Mouse (Mus musculus): Measurements from ENCODE around the gene Sall1. TPM values are rescaled to one million over a fixed set of nuclear protein-coding genes. Genes with fewer than 3 reads are reported as not detected.
A peak's percentile ranks its signal among the peaks of the same experiment; 100 is the strongest.

The Sall1 gene
- polyA plus RNA-seq, 1 experiment from 2014 or later = 0.62 TPM

DNA sequence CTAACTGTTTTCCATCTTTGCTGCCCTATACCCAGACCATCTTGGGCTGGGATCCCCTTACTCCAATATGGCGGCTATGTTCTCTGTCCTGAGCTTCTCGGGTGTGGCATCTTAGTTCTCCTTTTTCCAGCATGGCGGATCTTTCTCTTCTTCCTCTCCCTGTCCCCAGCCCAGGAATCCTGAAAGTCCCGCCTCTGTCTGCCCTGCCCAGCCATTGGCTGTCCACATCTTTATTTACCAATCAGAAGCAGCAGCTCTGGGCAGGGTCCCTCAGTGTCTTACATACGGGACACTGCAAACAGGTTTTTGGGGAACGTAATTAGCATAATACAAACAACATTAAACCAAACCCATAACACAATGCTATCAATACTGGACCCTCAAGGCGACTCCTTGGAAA lies 8.9 kb upstream of the Sall1 start:
- WGBS = 90% methylated on average over 7 of the region's 7 CpGs
- Histone ChIP-seq H3K4me3 (ENCODE audit: low read depth, low read length) (no peak overlapping the region), H3K27ac (ENCODE audit: low read length) (no peak overlapping the region), H3K9ac (replicated peaks; ENCODE audit: low read depth, low read length) (no peak overlapping the region), H3K4me2 (replicated peaks; ENCODE audit: low read depth, low read length) (no peak overlapping the region), H3K4me1 (ENCODE audit: control insufficient read depth, insufficient read depth, low read length) (no peaks in the 10 kb centered on the region), H3K36me3 (ENCODE audit: control insufficient read depth, insufficient read depth, low read length) (no peaks in the 10 kb centered on the region), H3K9me3 (ENCODE audit: control insufficient read depth, low read depth, low read length) (no peaks in the 10 kb centered on the region), H3K27me3 (ENCODE audit: control insufficient read depth, insufficient read depth, low read length) (peaks cover 26% of the 10 kb centered on the region)
- no peak for ATAC-seq (ENCODE audit: insufficient number of reproducible peaks, insufficient read depth, low FRiP score, low read depth)

DNA sequence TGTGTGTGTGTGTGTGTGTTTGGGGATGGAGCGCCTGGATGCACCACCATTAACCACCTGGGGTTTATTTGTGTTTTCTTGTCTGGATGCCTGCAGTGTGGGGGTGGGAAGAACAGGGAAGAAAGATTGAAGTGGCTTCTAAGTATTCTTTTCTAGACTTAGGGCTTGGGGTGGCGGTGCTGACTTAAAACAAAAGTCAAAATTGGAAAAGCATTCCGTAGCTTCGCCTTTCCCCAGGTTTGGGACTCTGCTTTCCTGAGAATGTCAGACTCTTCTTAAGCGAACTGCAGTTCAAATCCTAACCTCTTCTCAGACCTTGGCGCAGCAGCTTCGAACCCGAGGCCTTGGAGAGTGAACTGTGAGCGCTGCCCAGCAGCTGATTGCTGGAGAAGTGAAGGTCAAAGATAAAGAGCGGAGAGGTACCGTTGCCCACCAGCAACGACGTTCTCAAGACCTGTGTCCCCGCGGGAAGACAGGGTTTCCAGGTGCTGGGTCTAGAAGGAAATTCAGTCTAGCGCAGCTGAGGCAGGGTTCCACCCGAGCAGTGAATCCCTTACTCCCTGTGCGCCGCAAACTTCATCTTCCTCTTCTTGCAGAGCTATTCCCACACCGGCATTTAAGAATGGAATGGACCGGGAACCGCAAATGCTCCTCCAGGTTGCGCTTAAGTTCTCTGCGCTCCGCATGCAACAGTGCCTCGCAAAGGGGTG lies 2.8 kb upstream of the Sall1 start:
- H3K9ac ChIP-seq (replicated peaks; ENCODE audit: low read depth, low read length) = no peak overlapping the region
- WGBS = 2% methylated on average over 26 of the region's 26 CpGs
- peaks cover 8% of the 10 kb centered on the region for H3K4me1 ChIP-seq (ENCODE audit: control insufficient read depth, insufficient read depth, low read length)
- H3K4me3 ChIP-seq (ENCODE audit: low read depth, low read length) = no peak overlapping the region
- H3K27me3 ChIP-seq (ENCODE audit: control insufficient read depth, insufficient read depth, low read length) = peaks cover 45% of the 10 kb centered on the region
- H3K27ac ChIP-seq (ENCODE audit: low read length) = no peak overlapping the region
- no peaks in the 10 kb centered on the region for H3K9me3 ChIP-seq (ENCODE audit: control insufficient read depth, low read depth, low read length)
- no peak overlapping the region for H3K4me2 ChIP-seq (replicated peaks; ENCODE audit: low read depth, low read length)
- H3K36me3 ChIP-seq (ENCODE audit: control insufficient read depth, insufficient read depth, low read length) = no peaks in the 10 kb centered on the region
- ATAC-seq (ENCODE audit: insufficient number of reproducible peaks, insufficient read depth, low FRiP score, low read depth) = no peak

DNA sequence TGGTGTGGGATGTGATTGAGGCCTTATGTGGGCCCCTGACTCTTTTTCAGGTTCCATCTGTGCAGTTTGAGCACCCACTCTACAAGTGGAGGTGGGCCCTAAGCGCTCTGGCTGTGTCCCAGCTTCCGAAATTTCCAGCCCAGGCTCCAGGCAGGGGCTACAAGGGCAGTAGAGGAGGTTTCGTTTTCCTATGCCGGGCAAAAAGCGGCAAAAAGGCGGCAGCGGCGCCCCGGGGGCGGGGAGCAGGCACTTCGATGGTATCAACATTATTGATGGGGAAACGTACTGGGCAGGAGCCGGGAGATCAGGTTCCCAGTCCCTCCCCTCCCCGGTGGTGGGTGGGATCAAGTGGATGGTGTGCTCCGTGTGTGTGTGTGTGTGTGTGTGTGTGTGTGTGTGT lies 2.3 kb upstream of the Sall1 start:
- no peaks in the 10 kb centered on the region for H3K9me3 ChIP-seq (ENCODE audit: control insufficient read depth, low read depth, low read length)
- H3K4me3 ChIP-seq (ENCODE audit: low read depth, low read length) = no peak overlapping the region
- H3K27ac ChIP-seq (ENCODE audit: low read length) = no peak overlapping the region
- peak overlapping the region; percentile 26; the same call in 1 of the 2 replicates for H3K4me2 ChIP-seq (replicated peaks; ENCODE audit: low read depth, low read length)
- no peak for ATAC-seq (ENCODE audit: insufficient number of reproducible peaks, insufficient read depth, low FRiP score, low read depth)
- WGBS = under 1% methylated on average over 13 of the region's 15 CpGs
- no peaks in the 10 kb centered on the region for H3K36me3 ChIP-seq (ENCODE audit: control insufficient read depth, insufficient read depth, low read length)
- no peak overlapping the region for H3K9ac ChIP-seq (replicated peaks; ENCODE audit: low read depth, low read length)
- H3K27me3 ChIP-seq (ENCODE audit: control insufficient read depth, insufficient read depth, low read length) = peaks cover 42% of the 10 kb centered on the region
- peaks cover 8% of the 10 kb centered on the region for H3K4me1 ChIP-seq (ENCODE audit: control insufficient read depth, insufficient read depth, low read length)

DNA sequence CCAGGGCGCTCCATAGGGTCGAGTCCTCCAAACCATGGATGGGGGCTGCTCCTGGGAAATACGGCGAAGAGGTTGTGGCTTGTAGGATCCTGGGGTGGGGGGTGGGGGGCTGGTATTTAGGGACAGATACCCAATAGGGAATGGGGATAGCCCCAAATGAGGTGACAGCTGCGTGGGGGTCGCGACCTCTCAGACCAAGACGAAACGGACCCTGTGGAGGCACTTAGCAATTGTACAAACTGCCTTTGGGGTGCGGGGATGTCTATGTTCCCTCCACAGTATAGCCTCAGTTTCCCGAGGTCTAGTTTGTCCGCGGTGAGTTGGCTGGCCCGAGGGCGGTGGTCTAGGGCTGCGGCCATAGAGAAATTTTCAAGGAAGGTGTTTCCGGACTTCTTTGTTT lies 1.8 kb upstream of the Sall1 start:
- Histone ChIP-seq H3K4me3 (ENCODE audit: low read depth, low read length) (no peak overlapping the region), H3K9me3 (ENCODE audit: control insufficient read depth, low read depth, low read length) (no peaks in the 10 kb centered on the region), H3K36me3 (ENCODE audit: control insufficient read depth, insufficient read depth, low read length) (no peaks in the 10 kb centered on the region), H3K27ac (ENCODE audit: low read length) (no peak overlapping the region), H3K27me3 (ENCODE audit: control insufficient read depth, insufficient read depth, low read length) (peaks cover 43% of the 10 kb centered on the region), H3K4me1 (ENCODE audit: control insufficient read depth, insufficient read depth, low read length) (peaks cover 11% of the 10 kb centered on the region), H3K9ac (replicated peaks; ENCODE audit: low read depth, low read length) (no peak overlapping the region), H3K4me2 (replicated peaks; ENCODE audit: low read depth, low read length) (no peak overlapping the region)
- no peak for ATAC-seq (ENCODE audit: insufficient number of reproducible peaks, insufficient read depth, low FRiP score, low read depth)
- 7% methylated on average over 17 of the region's 17 CpGs for WGBS

DNA sequence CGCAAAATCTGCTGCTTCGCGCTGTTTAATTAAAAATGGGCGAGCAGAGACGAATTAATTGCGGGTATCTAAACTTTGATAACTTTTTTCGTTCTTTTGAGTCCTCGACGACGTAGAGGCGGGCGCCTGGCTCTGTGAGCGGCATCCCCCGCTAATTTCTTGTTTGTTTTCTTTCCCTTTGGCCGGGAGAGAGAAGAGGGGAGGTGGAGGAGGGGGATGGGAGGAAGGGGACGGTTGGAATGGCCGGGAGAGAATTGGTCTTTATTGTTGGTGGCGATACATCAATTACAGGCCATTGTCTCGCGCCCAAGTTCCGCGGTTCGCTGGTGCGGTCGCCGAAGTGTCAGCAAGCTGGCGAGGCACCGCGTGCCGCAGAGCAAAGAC lies 1.2 kb upstream of the Sall1 start:
- H3K4me1 ChIP-seq (ENCODE audit: control insufficient read depth, insufficient read depth, low read length) = peaks cover 11% of the 10 kb centered on the region
- H3K4me3 ChIP-seq (ENCODE audit: low read depth, low read length) = no peak overlapping the region
- H3K9ac ChIP-seq (replicated peaks; ENCODE audit: low read depth, low read length) = no peak overlapping the region
- H3K27ac ChIP-seq (ENCODE audit: low read length) = no peak overlapping the region
- WGBS = 2% methylated on average over 29 of the region's 30 CpGs
- no peak for ATAC-seq (ENCODE audit: insufficient number of reproducible peaks, insufficient read depth, low FRiP score, low read depth)
- H3K4me2 ChIP-seq (replicated peaks; ENCODE audit: low read depth, low read length) = no peak overlapping the region
- H3K9me3 ChIP-seq (ENCODE audit: control insufficient read depth, low read depth, low read length) = no peaks in the 10 kb centered on the region
- peaks cover 38% of the 10 kb centered on the region for H3K27me3 ChIP-seq (ENCODE audit: control insufficient read depth, insufficient read depth, low read length)
- no peaks in the 10 kb centered on the region for H3K36me3 ChIP-seq (ENCODE audit: control insufficient read depth, insufficient read depth, low read length)

DNA sequence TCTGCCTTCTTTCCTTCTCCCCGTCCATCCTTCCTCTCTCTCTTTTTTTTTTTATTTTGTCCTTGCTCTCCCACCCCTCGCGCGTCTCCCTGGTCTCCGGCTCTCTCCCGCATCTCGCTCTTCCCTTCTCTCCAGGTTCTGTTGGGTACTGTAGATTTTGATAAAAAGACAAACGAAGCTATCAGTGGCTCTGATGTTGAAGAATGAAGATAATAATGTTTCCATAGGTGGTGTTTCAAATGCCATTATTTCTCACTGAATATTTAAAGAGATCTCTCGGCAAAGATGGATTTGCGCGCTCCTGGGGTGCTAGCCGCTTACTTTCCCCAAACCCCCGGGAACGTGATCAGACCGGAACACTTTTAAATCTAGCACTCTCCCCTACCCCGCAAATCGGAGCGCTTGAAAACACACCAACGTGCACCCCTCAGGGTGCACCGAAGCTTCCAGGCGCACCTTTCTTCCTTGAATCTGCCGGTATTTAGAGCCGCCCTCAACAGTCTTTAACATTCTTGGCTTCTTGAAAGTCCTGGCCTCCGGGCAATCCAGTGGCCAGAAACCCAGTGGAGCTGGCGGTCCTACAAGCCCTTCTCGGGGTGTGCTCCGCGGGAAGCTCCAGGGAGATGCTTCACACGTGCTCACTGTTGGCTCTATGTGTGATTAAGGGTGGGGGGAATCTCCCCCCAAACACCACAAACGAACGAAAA lies 702 bp upstream of the Sall1 start:
- peaks cover 39% of the 10 kb centered on the region for H3K27me3 ChIP-seq (ENCODE audit: control insufficient read depth, insufficient read depth, low read length)
- no peak overlapping the region for H3K4me3 ChIP-seq (ENCODE audit: low read depth, low read length)
- no peak overlapping the region for H3K9ac ChIP-seq (replicated peaks; ENCODE audit: low read depth, low read length)
- H3K4me1 ChIP-seq (ENCODE audit: control insufficient read depth, insufficient read depth, low read length) = peaks cover 11% of the 10 kb centered on the region
- ATAC-seq (ENCODE audit: insufficient number of reproducible peaks, insufficient read depth, low FRiP score, low read depth) = no peak
- H3K36me3 ChIP-seq (ENCODE audit: control insufficient read depth, insufficient read depth, low read length) = no peaks in the 10 kb centered on the region
- no peak overlapping the region for H3K4me2 ChIP-seq (replicated peaks; ENCODE audit: low read depth, low read length)
- no peak overlapping the region for H3K27ac ChIP-seq (ENCODE audit: low read length)
- no peaks in the 10 kb centered on the region for H3K9me3 ChIP-seq (ENCODE audit: control insufficient read depth, low read depth, low read length)
- WGBS = 1% methylated on average over 31 of the region's 31 CpGs

DNA sequence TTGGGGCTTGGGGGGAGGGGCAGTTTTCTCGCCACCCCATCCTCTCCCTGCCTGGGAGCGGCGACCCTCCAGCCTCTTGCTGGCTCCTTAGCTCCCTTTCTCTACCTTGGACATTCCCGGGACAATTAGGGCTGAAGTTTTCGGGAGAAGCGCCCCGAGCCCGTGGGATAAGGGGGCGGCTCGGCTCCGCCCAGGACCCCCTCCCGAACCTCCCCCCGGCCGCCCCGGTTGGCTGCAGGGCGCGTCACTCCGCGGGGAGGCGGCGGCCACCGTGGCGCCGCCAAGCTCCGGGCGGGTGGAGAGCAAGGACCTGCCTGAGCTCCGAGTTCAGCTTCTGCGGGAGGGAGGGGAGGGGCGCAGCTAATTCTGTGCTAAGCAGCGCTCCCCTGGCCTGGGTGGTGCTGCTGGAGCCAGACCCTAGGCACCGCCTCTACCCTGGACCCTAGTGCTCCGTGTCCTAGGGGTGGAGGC lies 556 bp downstream of the Sall1 start:
- Histone ChIP-seq H3K4me1 (ENCODE audit: control insufficient read depth, insufficient read depth, low read length) (peaks cover 11% of the 10 kb centered on the region), H3K4me3 (ENCODE audit: low read depth, low read length) (peak overlapping the region; percentile 47), H3K27ac (ENCODE audit: low read length) (no peak overlapping the region; the same call in 1 of the 2 replicates), H3K36me3 (ENCODE audit: control insufficient read depth, insufficient read depth, low read length) (no peaks in the 10 kb centered on the region), H3K4me2 (replicated peaks; ENCODE audit: low read depth, low read length) (peak overlapping the region; percentile 86), H3K27me3 (ENCODE audit: control insufficient read depth, insufficient read depth, low read length) (peaks cover 33% of the 10 kb centered on the region), H3K9ac (replicated peaks; ENCODE audit: low read depth, low read length) (no peak overlapping the region), H3K9me3 (ENCODE audit: control insufficient read depth, low read depth, low read length) (no peaks in the 10 kb centered on the region)
- ATAC-seq (ENCODE audit: insufficient number of reproducible peaks, insufficient read depth, low FRiP score, low read depth) = peak; percentile 57; the same call in 1 of the 2 replicates
- under 1% methylated on average over 27 of the region's 32 CpGs for WGBS

DNA sequence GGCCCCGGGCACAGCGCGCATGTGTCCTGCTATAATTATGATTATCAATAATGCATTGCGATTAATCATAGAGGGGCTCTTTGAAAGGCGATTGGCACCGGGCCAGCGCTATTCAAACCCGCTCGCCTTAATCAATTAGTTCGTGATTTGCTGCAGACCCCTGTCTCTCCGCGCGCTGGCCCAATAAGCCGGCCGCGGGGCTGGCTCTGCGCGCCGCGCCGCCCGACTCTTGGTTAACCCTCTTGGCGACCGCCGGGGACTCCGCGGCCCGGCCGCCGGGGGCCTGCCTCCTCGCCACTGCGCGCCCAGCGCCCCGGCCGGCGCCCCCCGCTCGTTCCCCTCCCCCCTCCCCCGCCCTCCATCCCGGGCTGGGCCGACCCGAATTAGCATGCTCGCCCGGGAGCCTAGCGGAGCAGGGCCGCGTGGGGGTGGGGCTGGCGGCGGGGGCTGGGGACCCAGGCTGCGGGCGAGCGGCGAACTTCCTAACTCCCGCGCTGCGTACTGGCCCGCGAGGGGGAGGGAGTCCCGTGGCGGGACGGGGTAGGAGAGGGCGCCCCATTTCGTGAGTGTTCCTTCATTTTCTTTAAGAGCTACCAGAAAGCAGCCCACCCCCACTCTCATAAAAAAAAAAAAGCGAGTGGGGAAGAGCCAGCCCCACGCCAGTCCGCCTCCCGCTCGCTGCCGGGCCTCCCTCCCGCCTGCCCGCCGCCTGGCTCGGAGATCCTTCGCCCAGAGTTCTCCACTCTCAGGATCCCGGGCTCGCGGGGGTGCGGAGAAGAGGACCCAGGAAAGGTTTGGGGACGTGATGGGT lies 1.2 kb downstream of the Sall1 start:
- Histone ChIP-seq H3K27ac (ENCODE audit: low read length) (no peak overlapping the region; the same call in 1 of the 2 replicates), H3K9me3 (ENCODE audit: control insufficient read depth, low read depth, low read length) (no peaks in the 10 kb centered on the region), H3K36me3 (ENCODE audit: control insufficient read depth, insufficient read depth, low read length) (no peaks in the 10 kb centered on the region), H3K4me2 (replicated peaks; ENCODE audit: low read depth, low read length) (peak overlapping the region; percentile 86), H3K27me3 (ENCODE audit: control insufficient read depth, insufficient read depth, low read length) (peaks cover 33% of the 10 kb centered on the region), H3K4me1 (ENCODE audit: control insufficient read depth, insufficient read depth, low read length) (peaks cover 11% of the 10 kb centered on the region), H3K9ac (replicated peaks; ENCODE audit: low read depth, low read length) (0 out of 2 replicates have a peak overlapping the region, but pooled peaks have one; percentile 6), H3K4me3 (ENCODE audit: low read depth, low read length) (peak overlapping the region; percentile 47)
- ATAC-seq (ENCODE audit: insufficient number of reproducible peaks, insufficient read depth, low FRiP score, low read depth) = peak; percentile 70
- whole genome bisulfite sequencing = under 1% methylated on average over 70 of the region's 80 CpGs

Measured in stomach, embryonic 14.5 days (tissue).